Mouse (Mus musculus) heart, postnatal 0 days (tissue): ENCODE measurements around the gene Vipr2. TPM values are rescaled to one million over a fixed set of nuclear protein-coding genes. Genes with fewer than 3 reads are reported as not detected.

Source experiments
- ATAC-seq: fragments of 200-750 bp; cut with Nextera tagmentation; 2 replicates; pipeline ENCODE4 v1.8.0; 2017; ENCODE audit warnings: low read depth, moderate number of reproducible peaks, moderate library complexity; ENCODE audit not compliant: insufficient read depth
- DNase-seq: peaks from one replicate; pipeline ENCODE4 v3.0.0-alpha.2; 2016; ENCODE audit warnings: low spot score
- H3K27ac ChIP-seq: fragments of 300-500 bp; sonication (generic); 2 replicates; pipeline ENCODE4 v1.5.1; 2014; ENCODE audit warnings: low read depth, mild to moderate bottlenecking
- H3K27me3 ChIP-seq: fragments of 300-500 bp; sonication (generic); 2 replicates; pipeline ENCODE4 v1.6.1; 2014; ENCODE audit warnings: low read length, mixed read lengths; ENCODE audit not compliant: control insufficient read depth, insufficient read depth
- H3K36me3 ChIP-seq: fragments of 300-500 bp; sonication (generic); replicated peaks from 2 replicates; pipeline ENCODE4 v1.6.1; 2014; ENCODE audit warnings: low read length, mixed read lengths; ENCODE audit not compliant: control insufficient read depth, insufficient read depth
- H3K4me1 ChIP-seq: fragments of 300-500 bp; sonication (generic); 2 replicates; pipeline ENCODE4 v1.6.1; 2014; ENCODE audit warnings: antibody characterized with exemption; ENCODE audit not compliant: control insufficient read depth, insufficient read depth
- H3K4me2 ChIP-seq: fragments of 300-500 bp; sonication (generic); 2 replicates; pipeline ENCODE4 v1.6.1; 2014; ENCODE audit warnings: low read depth, mild to moderate bottlenecking, low read length, moderate library complexity
- H3K4me3 ChIP-seq: fragments of 300-500 bp; sonication (generic); 2 replicates; pipeline ENCODE4 v1.5.1; 2014; ENCODE audit warnings: low read depth, low read length
- H3K9ac ChIP-seq: fragments of 300-500 bp; sonication (generic); replicated peaks from 2 replicates; pipeline ENCODE4 v1.6.1; 2014; ENCODE audit warnings: low read depth, low read length, mixed read lengths
- H3K9me3 ChIP-seq: fragments of 300-500 bp; sonication (generic); replicated peaks from 2 replicates; pipeline ENCODE4 v1.6.1; 2016; ENCODE audit warnings: low read length; ENCODE audit not compliant: control insufficient read depth
- CTCF ChIP-seq: IDR thresholded peaks from 2 replicates; pipeline ENCODE4 v1.5.1; 2016; ENCODE audit warnings: antibody characterized with exemption, control low read depth, low read depth
- EP300 ChIP-seq: IDR thresholded peaks from 2 replicates; pipeline ENCODE4 v1.6.1; 2016; ENCODE audit warnings: antibody characterized with exemption, low read depth
- WGBS: fragments of 180-500 bp; shearing (Covaris S2); extraction: QIAGEN DNeasy Blood & Tissue Kit; methylation state at CpG from one replicate; pipeline ENCODE4 v1.1.7; 2014; 5-methylcytosine and 5-hydroxymethylcytosine counted together
- polyA plus RNA-seq: library from polyadenylated mRNA; unstranded; fragments of >200 nt; fragmentation: Nextera tagmentation; extraction: Ambion mirVana; gene quantifications from 2 replicates; pipeline ENCODE4 v1.2.1, GENCODE M21; 2015
- total RNA-seq: library from RNA; depleted of rRNA; stranded (reverse); fragments of >200 nt; gene quantifications from 2 replicates; pipeline ENCODE4 v1.2.3, GENCODE M21; 2014; ENCODE audit warnings: low replicate concordance

The Vipr2 gene
- total and polyA plus RNA-seq, 2 experiments from 2014 or later = 0.30 to 1.3 TPM

GRCm38 (mm10) chr12:116146996-116147634, 69.6 kb downstream of the Vipr2 start:
- Histone ChIP-seq H3K4me3 (no peak overlapping the region), H3K36me3 (no peaks in the 10 kb centered on the region), H3K27ac (no peak overlapping the region), H3K9ac (no peak overlapping the region), H3K27me3 (no peaks in the 10 kb centered on the region), H3K4me1 (no peaks in the 10 kb centered on the region), H3K4me2 (no peak overlapping the region), H3K9me3 (no peaks in the 10 kb centered on the region)
- no peak for TF ChIP-seq CTCF
- no peak for TF ChIP-seq EP300
- WGBS = 49% methylated on average over 8 of the region's 8 CpGs
- DNase-seq (no peak), ATAC-seq (no peak)

- Histone ChIP-seq H3K9me3 (no peaks in the 10 kb centered on the region), H3K27ac (no peak overlapping the region), H3K9ac (no peak overlapping the region), H3K36me3 (no peaks in the 10 kb centered on the region), H3K4me3 (no peak overlapping the region), H3K27me3 (no peaks in the 10 kb centered on the region), H3K4me2 (no peak overlapping the region), H3K4me1 (no peaks in the 10 kb centered on the region)
- TF ChIP-seq EP300 (no peak), CTCF (no peak)
- ATAC-seq (no peak), DNase-seq (no peak)
- 74% methylated on average over 9 of the region's 9 CpGs for WGBS
Measured at GRCm38 (mm10) chr12:116152866-116153428, 75.4 kb downstream of the Vipr2 start.

GRCm38 (mm10) chr12:116156792-116157532, 79.4 kb downstream of the Vipr2 start:
- WGBS = 75% methylated on average over 7 of the region's 7 CpGs
- DNase-seq (no peak), ATAC-seq (no peak)
- no peaks in the 10 kb centered on the region for H3K4me1 ChIP-seq
- TF ChIP-seq EP300 = no peak
- TF ChIP-seq CTCF = no peak
- H3K27me3 ChIP-seq = no peaks in the 10 kb centered on the region
- no peaks in the 10 kb centered on the region for H3K36me3 ChIP-seq
- no peak overlapping the region for H3K9ac ChIP-seq
- no peak overlapping the region for H3K4me3 ChIP-seq
- no peak overlapping the region for H3K27ac ChIP-seq
- no peaks in the 10 kb centered on the region for H3K9me3 ChIP-seq
- H3K4me2 ChIP-seq = no peak overlapping the region

GRCm38 (mm10) chr12:116159223-116159622, 81.7 kb downstream of the Vipr2 start:
- H3K4me2 ChIP-seq = no peak overlapping the region
- ATAC-seq = no peak

GRCm38 (mm10) chr12:116159695-116160094, 82.2 kb downstream of the Vipr2 start:
- H3K4me3 ChIP-seq = no peak overlapping the region
- H3K27me3 ChIP-seq = no peaks in the 10 kb centered on the region
- H3K36me3 ChIP-seq = no peaks in the 10 kb centered on the region
- no peak overlapping the region for H3K9ac ChIP-seq
- DNase-seq = no peak
- no peak for ATAC-seq
- no peaks in the 10 kb centered on the region for H3K9me3 ChIP-seq
- H3K4me1 ChIP-seq = no peaks in the 10 kb centered on the region
- no peak overlapping the region for H3K27ac ChIP-seq
- H3K4me2 ChIP-seq = no peak overlapping the region
- WGBS = 83% methylated on average over 2 of the region's 2 CpGs
- TF ChIP-seq CTCF (no peak), EP300 (no peak)

More at GRCm38 (mm10) chr12:116159223-116159622, 81.7 kb downstream of the Vipr2 start:
- Histone ChIP-seq H3K9me3 (no peaks in the 10 kb centered on the region), H3K36me3 (no peaks in the 10 kb centered on the region), H3K9ac (no peak overlapping the region), H3K27ac (no peak overlapping the region), H3K4me1 (no peaks in the 10 kb centered on the region), H3K27me3 (no peaks in the 10 kb centered on the region), H3K4me3 (no peak overlapping the region)
- TF ChIP-seq CTCF (no peak), EP300 (no peak)
- WGBS = 58% methylated on average over 5 of the region's 5 CpGs
- DNase-seq = no peak
